Mouse (Mus musculus): Measurements from ENCODE around the gene Gm47969. TPM values are rescaled to one million over a fixed set of nuclear protein-coding genes. Genes with fewer than 3 reads are reported as not detected.
"Not testable (repeated sequence)": the region's sequence is repeated elsewhere in the genome, so short reads cannot be mapped to it uniquely, and the experiment has no call there.

Gene Gm47969
- not detected in 2 replicates for polyA plus RNA-seq (2012; rRNA removed)

- TF ChIP-seq POLR2A (IDR thresholded peaks at IDR 0.05; ENCODE audit: control insufficient read depth, extremely low read depth, insufficient read depth, low read length, poor library complexity) (no peak), CTCF (IDR thresholded peaks at IDR 0.05; ENCODE audit: borderline replicate concordance, control insufficient read depth, extremely low read depth, insufficient read depth, low read length, poor library complexity) (no peak)
- Histone ChIP-seq H3K4me1 (replicated peaks; ENCODE audit: control insufficient read depth, insufficient read depth, low read length) (no peaks in the 10 kb centered on the region), H3K4me3 (ENCODE audit: control insufficient read depth, insufficient read depth, low read length) (no peak within 1 kb of the TSS), H3K27ac (ENCODE audit: control insufficient read depth, insufficient read depth, low read length) (no peak within 1 kb of the TSS), H3K27me3 (ENCODE audit: control insufficient read depth, insufficient read depth, low read length) (no peaks in the 10 kb centered on the region), H3K36me3 (ENCODE audit: control insufficient read depth, insufficient read depth, low read length) (no peaks in the 10 kb centered on the region)
- DNase-seq, result no peak
- 29% methylated on average over 5 of the region's 5 CpGs for WGBS
Observed at GRCm38 (mm10) chr1:83044882-83045427, at the start of gene Gm47969. TSS of gene Gm47969 (plus strand) at chr1:83044932.

GRCm38 (mm10) chr1:83000306-83000705, 44.4 kb upstream of the Gm47969 start, which contains the start of gene Gm47959:
TSS of gene Gm47959 (plus strand) at chr1:83000548.
- not testable (repeated sequence) for H3K27me3 ChIP-seq (ENCODE audit: control insufficient read depth, insufficient read depth, low read length); H3K36me3 ChIP-seq (ENCODE audit: control insufficient read depth, insufficient read depth, low read length); DNase-seq; H3K27ac ChIP-seq (ENCODE audit: control insufficient read depth, insufficient read depth, low read length); H3K4me1 ChIP-seq (replicated peaks; ENCODE audit: control insufficient read depth, insufficient read depth, low read length); H3K4me3 ChIP-seq (ENCODE audit: control insufficient read depth, insufficient read depth, low read length)
- 96% methylated on average over 9 of the region's 9 CpGs for WGBS

GRCm38 (mm10) chr1:83006218-83007179, 38.2 kb upstream of the Gm47969 start:
- no peak overlapping the region for H3K27ac ChIP-seq (ENCODE audit: control insufficient read depth, insufficient read depth, low read length)
- no peaks in the 10 kb centered on the region for H3K27me3 ChIP-seq (ENCODE audit: control insufficient read depth, insufficient read depth, low read length)
- DNase-seq, result no peak
- no peaks in the 10 kb centered on the region for H3K36me3 ChIP-seq (ENCODE audit: control insufficient read depth, insufficient read depth, low read length)
- TF ChIP-seq POLR2A (IDR thresholded peaks at IDR 0.05; ENCODE audit: control insufficient read depth, extremely low read depth, insufficient read depth, low read length, poor library complexity) (no peak), CTCF (IDR thresholded peaks at IDR 0.05; ENCODE audit: borderline replicate concordance, control insufficient read depth, extremely low read depth, insufficient read depth, low read length, poor library complexity) (no peak)
- H3K4me3 ChIP-seq (ENCODE audit: control insufficient read depth, insufficient read depth, low read length), result no peak overlapping the region
- 82% methylated on average over 8 of the region's 8 CpGs for WGBS
- no peaks in the 10 kb centered on the region for H3K4me1 ChIP-seq (replicated peaks; ENCODE audit: control insufficient read depth, insufficient read depth, low read length)

- Histone ChIP-seq H3K27me3 (ENCODE audit: control insufficient read depth, insufficient read depth, low read length) (no peaks in the 10 kb centered on the region), H3K27ac (ENCODE audit: control insufficient read depth, insufficient read depth, low read length) (no peak overlapping the region), H3K36me3 (ENCODE audit: control insufficient read depth, insufficient read depth, low read length) (no peaks in the 10 kb centered on the region), H3K4me3 (ENCODE audit: control insufficient read depth, insufficient read depth, low read length) (no peak overlapping the region), H3K4me1 (replicated peaks; ENCODE audit: control insufficient read depth, insufficient read depth, low read length) (no peaks in the 10 kb centered on the region)
- no peak for DNase-seq
- TF ChIP-seq POLR2A (IDR thresholded peaks at IDR 0.05; ENCODE audit: control insufficient read depth, extremely low read depth, insufficient read depth, low read length, poor library complexity), result no peak
- TF ChIP-seq CTCF (IDR thresholded peaks at IDR 0.05; ENCODE audit: borderline replicate concordance, control insufficient read depth, extremely low read depth, insufficient read depth, low read length, poor library complexity), result no peak
- WGBS, result 78% methylated on average over 6 of the region's 6 CpGs
Observed at GRCm38 (mm10) chr1:83007471-83007870, 37.3 kb upstream of the Gm47969 start.

GRCm38 (mm10) chr1:83014477-83014876, 30.3 kb upstream of the Gm47969 start:
- Histone ChIP-seq H3K4me3 (ENCODE audit: control insufficient read depth, insufficient read depth, low read length) (no peak overlapping the region), H3K4me1 (replicated peaks; ENCODE audit: control insufficient read depth, insufficient read depth, low read length) (no peaks in the 10 kb centered on the region), H3K36me3 (ENCODE audit: control insufficient read depth, insufficient read depth, low read length) (no peaks in the 10 kb centered on the region), H3K27ac (ENCODE audit: control insufficient read depth, insufficient read depth, low read length) (no peak overlapping the region), H3K27me3 (ENCODE audit: control insufficient read depth, insufficient read depth, low read length) (no peaks in the 10 kb centered on the region)
- DNase-seq, result no peak
- TF ChIP-seq POLR2A (IDR thresholded peaks at IDR 0.05; ENCODE audit: control insufficient read depth, extremely low read depth, insufficient read depth, low read length, poor library complexity), result no peak
- no peak for TF ChIP-seq CTCF (IDR thresholded peaks at IDR 0.05; ENCODE audit: borderline replicate concordance, control insufficient read depth, extremely low read depth, insufficient read depth, low read length, poor library complexity)
- WGBS, result 95% methylated on average over 3 of the region's 3 CpGs

GRCm38 (mm10) chr1:83015329-83015879, 29.3 kb upstream of the Gm47969 start:
- H3K4me3 ChIP-seq (ENCODE audit: control insufficient read depth, insufficient read depth, low read length), result no peak overlapping the region
- no peaks in the 10 kb centered on the region for H3K4me1 ChIP-seq (replicated peaks; ENCODE audit: control insufficient read depth, insufficient read depth, low read length)
- no peak for TF ChIP-seq POLR2A (IDR thresholded peaks at IDR 0.05; ENCODE audit: control insufficient read depth, extremely low read depth, insufficient read depth, low read length, poor library complexity)
- no peak for TF ChIP-seq CTCF (IDR thresholded peaks at IDR 0.05; ENCODE audit: borderline replicate concordance, control insufficient read depth, extremely low read depth, insufficient read depth, low read length, poor library complexity)
- H3K27me3 ChIP-seq (ENCODE audit: control insufficient read depth, insufficient read depth, low read length), result no peaks in the 10 kb centered on the region
- 88% methylated on average over 10 of the region's 10 CpGs for WGBS
- H3K36me3 ChIP-seq (ENCODE audit: control insufficient read depth, insufficient read depth, low read length), result no peaks in the 10 kb centered on the region
- no peak overlapping the region for H3K27ac ChIP-seq (ENCODE audit: control insufficient read depth, insufficient read depth, low read length)
- no peak for DNase-seq

All from thymus, adult 2 months (tissue).